Mouse (Mus musculus): ENCODE data around the gene Slc39a2.
"Not testable (repeated sequence)": the region's sequence is repeated elsewhere in the genome, so short reads cannot be mapped to it uniquely, and the experiment has no call there.

The Slc39a2 gene

DNA sequence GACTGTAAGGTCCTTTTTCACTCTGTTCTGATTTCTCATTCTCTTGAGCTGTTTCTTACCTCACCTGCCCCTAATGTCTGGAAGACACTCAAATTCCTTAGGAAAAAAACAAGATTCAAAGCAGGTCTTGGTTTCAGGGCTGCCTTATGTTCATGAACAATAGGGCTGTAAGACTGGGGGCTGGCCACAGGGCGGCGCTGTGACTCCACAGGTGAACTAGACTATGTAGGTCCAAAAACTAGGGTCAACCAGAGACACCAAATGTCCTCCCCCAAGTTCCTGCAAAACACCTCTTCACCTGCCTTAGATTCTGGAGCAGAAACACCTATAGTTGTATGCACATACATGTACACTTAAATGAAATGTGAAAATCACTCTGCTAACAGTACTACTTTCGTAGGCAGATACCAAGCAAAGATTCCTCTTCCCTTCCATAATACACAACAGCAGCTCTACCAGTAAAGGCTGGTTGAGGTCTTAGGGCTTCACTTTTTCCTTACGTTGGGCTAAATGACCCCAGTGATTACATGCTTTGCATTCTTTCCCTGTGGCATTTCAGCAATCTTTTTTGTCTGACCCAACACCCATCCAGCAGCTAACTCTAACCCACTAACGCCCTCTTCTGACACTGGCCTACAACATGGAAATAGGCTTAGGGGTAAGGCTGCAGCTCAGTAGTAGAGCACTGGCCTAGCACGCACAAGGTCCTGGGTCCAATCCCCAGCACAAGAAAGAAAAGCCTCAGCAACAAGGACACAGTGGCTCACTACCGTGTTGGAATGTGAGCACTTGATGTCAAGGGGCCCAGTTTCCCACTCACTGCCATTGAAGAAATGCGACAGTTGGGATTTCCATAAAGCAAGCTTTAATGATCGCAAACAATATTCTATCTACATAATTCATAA is 10.4 kb downstream of the Slc39a2 start:
- DNase-seq (ENCODE audit: extremely low spot score): peak; percentile 79

DNA sequence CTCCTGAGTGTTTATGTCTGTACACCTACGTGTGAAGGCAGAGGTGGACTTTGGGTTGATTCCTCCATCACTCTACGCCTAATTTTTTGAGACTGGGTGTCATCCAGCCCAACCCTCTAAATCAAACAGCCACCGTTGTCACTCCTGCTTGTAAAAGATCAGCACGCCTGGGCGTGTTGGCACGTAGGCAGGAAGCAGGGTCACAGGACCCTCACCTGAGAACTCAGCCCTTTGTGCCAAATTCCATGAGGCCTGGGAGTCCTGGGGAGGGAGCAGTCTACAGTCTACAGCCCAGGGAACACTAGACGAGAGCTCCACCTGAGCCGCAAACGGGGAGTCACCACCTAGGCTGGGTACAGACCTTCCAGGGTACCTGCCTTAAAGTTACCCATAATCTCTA is 11.1 kb downstream of the Slc39a2 start:
- no peak for DNase-seq (ENCODE audit: extremely low spot score)

DNA sequence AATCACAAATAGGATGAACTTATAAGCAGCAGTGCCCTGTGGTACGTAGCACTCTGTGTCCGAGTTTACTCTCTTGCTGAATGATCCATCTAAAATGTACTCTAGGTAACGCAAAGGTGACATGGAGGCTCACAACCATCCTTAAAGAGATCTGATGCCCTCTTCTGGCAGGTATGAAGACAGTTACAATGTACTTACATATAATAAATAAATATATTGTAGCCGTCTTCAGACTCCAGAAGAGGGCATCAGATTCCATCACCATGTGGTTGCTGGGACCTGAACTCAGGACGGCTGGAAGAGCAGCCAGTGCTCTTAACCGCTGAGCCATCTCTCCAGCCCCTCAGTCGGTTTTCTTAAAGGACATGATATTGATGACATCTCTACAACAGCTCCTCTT is 12.0 kb downstream of the Slc39a2 start:
- no peak for DNase-seq (ENCODE audit: extremely low spot score)

DNA sequence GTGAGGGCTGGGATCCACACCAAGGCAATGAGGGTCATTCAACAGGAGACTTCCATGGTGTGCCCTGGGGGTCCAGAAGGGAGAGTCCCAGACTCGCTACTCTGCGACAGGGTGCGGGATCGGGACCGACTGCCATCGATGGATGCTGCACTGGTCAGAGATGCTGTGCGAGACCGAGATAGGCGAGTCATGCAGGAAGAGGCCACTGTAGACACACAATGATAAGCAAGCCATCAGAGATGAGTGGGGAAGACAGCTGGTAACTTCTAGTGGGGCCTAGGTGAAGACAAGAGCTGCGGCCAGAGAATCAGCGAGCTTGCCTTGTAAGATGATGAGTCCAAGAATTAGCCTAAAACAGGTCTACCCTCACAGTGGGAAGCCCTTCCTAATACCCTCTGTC is 13.4 kb downstream of the Slc39a2 start:
- DNase-seq (ENCODE audit: extremely low spot score): no peak

DNA sequence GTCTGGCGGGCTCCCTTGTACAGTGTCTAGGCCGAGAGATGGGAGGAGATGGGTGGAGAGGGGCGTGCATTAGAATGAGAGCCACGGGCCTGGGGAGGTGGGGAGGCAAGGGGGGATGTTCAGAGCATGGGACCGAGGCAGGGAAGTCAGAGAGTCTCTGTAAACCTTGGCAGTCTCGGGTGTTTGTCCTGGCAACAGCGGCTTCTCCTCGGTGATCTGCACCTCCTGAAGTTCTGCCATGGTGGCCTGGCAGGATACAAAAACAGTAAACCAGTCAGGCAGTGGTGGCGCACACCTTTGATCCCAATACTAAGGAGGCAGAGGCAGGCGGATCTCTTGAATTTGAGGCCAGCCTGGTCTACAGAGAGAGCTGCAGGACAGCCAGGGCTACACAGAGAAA is 18.6 kb downstream of the Slc39a2 start:
- no peak for DNase-seq (ENCODE audit: extremely low spot score)

DNA sequence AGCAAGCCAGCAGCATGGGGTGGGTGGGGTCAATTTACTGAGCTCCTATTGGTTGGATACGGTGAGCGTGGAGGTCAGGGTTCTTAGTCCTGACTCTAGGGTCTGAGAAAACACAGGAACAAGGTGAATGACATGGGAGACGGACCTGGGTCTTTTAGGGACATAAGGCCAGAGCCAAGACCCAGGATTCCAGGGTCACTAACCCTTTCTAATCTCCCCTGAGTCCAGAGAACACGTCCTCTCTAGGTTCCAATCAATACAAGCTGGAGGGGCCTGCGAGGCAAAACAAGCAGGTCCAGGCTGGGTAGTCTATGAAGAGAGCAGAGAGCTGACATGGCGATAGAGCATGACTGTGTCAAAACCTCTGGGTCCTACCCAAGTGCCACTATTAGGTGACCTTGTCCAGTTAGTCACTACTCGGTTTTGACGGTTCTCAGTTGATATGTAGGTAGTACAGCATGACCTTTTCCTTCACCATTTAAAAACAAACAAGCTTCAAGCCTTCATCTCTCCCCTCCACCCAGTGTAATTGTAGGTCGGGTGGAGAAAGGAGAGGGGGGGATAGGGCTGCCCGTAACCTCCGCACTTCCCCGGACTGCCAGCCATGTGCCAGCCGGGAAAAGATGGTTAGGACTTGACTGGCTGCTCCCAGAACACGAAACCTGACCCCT is 19.8 kb downstream of the Slc39a2 start:
- DNase-seq (ENCODE audit: extremely low spot score): no peak

DNA sequence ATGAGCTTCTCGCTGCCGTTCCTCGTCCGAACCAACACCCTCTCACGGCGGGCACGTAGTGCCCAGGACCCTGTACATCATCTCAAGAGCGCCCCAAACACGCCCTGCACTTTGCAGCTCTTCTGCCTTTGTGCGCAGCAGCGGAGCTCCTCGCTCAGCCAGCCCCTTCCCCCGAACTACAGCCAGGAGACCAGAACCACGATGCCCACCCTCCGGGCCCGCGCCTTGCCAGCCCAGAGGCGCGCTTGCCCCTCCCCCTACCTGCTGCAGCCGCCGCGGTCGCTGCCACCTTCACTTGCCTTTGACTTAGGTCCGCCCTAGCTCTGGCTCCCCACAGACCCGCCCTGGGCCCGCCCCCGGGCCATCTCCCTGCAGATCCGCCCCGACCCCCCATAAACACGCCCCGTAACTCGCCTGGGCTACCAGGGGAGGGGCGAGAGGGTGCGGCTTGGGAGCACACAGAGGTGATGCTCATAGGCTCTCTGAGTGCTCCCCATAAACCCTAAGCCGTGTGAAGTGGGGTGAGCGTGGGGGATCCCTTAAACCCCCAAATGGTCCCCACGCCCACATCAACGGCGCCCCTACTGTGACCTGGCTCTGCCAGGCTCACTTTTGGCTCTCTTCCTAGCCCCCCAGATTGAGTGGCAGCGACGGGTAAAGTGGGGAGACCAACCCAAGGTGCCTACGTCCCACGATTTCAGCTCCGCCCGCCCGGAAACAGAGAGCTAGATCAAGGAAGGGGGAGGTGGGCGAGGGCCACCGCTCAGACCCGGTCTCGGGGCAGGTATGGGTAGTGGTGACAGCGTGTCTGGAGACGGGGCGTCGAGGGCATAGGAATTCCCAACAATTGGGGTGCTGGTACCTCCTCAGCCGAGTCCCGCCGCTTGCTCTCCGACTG is 20.6 kb downstream of the Slc39a2 start:
- peak; percentile 52 for DNase-seq (ENCODE audit: extremely low spot score)

DNA sequence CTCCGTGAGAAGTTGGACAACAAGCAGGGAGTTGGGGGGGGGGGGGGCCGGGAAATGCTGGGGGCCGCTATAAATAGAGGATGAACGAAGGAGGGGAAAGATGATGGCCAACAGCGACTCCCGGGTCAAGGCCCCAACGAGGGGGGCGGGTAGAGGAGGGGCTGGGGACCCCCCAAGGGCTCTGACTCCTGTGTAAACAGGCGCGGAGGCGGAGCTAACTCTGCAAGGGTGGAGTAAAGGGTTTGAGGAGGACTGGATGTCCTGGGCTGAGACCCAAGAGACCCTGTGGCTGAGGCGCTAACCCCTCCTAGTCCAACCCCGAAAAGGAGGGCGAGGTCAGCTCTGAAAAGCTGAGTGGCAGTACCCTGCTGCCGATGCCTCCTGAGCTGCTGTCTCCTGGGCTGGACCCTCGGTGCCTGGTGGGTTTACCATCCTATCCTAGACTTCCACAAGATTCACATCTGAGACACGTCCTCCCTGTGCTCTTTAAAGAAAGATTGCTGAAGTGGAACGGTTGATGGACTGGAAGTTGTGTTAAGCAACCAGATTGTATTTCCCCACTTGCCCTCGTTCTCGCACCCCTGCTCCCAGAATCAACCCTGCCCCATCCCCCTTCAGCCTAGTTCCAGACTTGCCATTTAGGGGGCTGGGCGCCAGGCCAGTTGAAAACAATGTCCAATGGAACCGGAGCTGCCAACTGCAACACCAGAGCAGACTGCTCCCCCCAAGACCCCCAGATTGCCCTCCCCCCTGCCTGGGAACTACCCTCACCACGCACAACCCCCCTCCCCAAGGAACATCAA is 21.5 kb downstream of the Slc39a2 start, which contains the start of gene Ndrg2:
TSS of gene Ndrg2 (minus strand) at position 199 of the 803 bp plus-strand sequence.
- peak; percentile 50 for DNase-seq (ENCODE audit: extremely low spot score)

DNA sequence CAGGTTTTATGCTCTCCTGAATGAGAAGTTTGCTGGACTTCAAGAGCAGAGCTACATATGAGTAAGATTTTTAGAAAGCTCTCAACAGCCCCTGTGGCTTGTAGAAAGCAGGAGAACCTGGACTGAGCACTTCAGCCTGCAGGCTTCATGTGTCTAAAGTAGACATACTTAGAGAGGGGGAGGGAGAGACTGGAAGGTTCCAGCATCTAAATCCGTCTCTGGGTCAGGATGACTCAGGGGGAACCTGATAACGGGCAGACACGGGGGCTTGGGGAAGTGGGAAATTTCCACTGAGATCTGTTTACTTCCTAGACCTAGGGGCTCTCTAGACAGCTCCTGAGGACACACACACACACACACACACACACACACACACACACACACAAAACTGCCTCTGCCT is 22.3 kb downstream of the Slc39a2 start:
- DNase-seq (ENCODE audit: extremely low spot score): no peak

DNA sequence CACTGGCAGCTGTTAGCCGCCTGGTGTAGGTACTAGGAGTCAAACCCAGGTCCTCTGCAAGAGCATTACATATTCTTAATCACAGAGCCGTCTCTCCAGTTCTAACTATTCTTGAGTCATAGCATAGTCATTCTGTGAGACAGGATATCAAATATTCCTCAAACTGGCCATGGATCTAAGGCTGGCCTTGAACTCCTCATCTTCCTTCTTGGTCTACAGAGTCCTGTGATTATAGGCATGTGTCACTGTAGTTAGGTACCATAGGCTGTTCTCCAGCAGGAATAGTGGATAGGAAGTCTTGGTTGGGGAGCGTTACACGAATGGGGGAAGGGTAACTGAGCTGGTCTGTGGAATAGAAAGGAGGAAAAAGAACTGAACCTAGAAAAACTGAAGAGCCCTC is 23.9 kb downstream of the Slc39a2 start:
- DNase-seq (ENCODE audit: extremely low spot score): no peak

DNA sequence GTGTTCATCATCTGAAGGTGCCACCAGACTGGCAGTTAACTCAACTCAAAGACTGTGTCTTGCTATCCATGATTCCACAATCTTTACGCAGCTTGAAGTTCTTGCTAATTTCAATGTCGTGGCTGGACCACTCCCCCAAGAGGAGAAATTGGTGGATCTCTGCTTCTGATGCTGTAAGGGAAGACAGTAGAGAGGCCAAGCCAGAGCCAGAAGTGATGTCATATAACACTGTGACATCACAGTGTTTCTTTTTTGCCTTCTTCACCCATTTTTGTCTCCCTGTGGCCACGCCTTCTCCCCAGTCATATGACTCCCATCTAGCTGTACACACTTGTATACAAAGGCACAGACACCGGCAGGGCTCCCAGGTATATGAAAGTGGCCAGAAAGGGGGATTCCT is 25.4 kb downstream of the Slc39a2 start, which contains the start of gene Tppp2:
TSS of gene Tppp2 (plus strand) at position 301 of the 400 bp plus-strand sequence.
- no peak for DNase-seq (ENCODE audit: extremely low spot score)

DNA sequence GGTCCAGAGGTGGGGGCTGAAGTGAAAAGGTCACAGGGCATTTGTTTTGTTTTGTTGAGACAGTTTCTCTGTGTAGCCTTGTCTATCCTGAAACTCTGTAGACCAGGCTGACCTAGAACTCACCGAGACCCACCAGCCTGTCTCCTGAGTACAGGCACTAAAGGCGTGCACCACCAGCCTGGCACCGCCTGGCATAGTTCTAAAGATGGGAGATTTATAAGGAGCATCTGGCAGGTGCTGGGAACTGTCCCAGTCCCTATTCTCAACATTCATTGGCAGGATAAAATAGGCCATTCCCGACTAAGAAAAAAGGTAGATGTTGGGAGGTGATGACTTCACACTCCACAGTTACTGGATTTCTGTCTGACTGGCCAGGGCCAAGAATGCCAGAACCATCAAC is 26.3 kb downstream of the Slc39a2 start:
- DNase-seq (ENCODE audit: extremely low spot score): no peak

DNA sequence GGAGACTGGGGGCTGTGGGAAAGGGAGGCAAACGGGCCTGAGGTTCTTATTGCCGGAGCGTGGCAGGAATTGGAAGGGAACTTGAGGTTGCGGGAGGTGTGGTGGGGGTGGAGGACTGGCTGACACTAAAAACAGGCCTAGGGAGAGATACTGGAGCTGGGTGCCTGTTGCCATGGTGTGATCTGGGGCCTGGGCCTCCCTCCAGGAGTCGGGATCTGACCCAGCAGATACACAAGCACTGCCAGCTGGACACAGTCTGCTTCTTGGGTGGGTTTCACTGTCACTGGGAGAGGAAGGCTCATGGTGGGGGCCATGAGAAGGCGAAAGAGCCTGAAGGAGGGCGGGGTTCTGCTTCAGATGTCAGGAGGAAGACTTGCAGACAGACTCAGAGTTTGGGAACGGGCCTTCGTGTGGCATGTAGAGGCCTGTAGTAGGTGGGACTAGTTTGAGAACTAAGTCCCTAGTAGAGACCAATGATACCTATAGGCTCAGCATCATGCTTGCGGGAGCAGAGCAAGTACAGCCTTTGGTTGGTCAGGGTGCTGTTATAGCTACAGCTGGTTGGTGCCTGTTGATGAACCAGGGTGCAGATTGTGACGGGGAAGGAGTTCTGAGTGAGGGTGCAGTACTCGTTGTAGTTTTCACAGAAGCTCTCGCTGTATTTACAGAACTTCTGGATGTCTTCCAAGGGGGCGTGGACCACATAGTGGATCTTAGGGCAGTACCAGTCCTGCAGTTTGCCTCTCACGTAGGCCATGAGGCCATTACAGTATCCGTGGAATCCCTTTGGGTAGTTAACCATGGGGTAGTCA is 29.3 kb downstream of the Slc39a2 start:
- no peak for DNase-seq (ENCODE audit: extremely low spot score)

DNA sequence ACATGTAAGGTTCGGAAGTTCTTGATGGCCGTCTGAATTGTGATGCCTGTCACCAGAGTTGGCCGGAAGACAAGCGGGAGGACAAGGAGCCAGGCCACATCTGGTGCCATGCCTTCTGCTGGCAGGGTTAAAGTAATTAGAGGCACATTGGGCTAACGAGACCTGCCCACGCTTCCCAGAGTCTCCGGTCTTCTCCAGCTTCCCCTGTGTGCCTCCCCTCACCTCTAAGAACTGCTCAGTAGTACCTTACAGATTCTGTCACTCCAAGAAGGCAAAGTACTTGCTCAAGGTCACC is 29.8 kb downstream of the Slc39a2 start, which contains the start of gene Rnase13:
TSS of gene Rnase13 (minus strand) at position 203 of the 295 bp plus-strand sequence.
- no peak for DNase-seq (ENCODE audit: extremely low spot score)

DNA sequence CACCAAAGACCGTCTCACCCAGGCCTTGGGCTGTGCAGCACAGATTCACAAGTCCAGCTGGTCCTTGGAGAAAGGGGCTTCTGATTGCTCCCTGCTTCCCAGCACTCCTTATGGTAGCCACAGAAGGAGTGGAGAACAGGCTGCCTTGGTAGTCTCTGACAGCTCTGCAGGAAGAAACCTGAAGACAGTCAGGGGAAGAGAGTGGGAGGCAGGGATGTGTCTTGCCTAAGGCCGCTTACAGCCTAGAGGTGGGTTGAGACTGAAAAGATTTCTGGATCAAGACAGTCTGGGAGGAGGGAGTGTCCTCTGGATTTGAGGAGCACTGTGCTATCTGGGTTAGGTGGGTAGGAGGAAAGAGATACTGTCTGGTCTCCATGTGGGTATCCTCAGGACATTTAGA is 30.2 kb downstream of the Slc39a2 start:
- DNase-seq (ENCODE audit: extremely low spot score): no peak

DNA sequence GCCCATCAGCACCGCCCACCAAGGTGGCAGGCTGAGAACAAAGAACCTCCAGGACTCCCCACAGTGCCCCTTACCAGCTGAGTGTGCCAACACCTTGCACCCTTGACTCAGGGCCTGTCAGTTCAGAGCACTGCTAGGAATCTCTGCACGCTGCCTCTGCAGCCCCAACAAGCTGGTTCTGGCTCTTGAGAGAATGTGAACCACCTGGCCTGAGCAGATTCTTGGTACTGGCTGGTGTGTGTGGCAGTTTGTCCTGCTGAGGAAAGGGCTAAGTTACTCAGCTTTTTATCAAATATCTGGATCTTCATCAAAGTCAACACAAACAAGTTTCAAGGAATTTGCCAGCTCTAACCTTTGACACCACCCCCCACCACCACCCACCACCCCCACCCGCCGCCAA is 30.8 kb downstream of the Slc39a2 start:
- no peak for DNase-seq (ENCODE audit: extremely low spot score)

DNA sequence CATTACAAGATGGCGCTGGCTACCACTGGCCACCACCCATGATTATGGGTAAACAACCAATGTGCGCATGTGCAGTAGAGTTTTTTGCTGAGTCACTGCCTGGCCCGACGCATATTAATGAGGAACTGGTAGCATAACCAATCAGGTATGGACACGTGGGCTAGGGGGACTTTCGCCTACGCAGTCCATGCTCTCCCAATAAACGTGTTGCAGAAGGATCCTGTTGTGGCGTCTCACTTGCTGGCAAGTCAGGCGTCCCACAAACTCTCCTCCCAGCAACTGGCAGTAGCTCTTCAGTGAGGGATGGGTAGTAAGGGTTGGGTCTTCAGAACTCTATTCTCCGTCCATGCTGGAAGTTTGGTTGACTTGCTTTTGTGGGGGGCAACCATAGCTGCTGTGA is 34.2 kb downstream of the Slc39a2 start:
- DNase-seq (ENCODE audit: extremely low spot score): not testable (repeated sequence)

DNA sequence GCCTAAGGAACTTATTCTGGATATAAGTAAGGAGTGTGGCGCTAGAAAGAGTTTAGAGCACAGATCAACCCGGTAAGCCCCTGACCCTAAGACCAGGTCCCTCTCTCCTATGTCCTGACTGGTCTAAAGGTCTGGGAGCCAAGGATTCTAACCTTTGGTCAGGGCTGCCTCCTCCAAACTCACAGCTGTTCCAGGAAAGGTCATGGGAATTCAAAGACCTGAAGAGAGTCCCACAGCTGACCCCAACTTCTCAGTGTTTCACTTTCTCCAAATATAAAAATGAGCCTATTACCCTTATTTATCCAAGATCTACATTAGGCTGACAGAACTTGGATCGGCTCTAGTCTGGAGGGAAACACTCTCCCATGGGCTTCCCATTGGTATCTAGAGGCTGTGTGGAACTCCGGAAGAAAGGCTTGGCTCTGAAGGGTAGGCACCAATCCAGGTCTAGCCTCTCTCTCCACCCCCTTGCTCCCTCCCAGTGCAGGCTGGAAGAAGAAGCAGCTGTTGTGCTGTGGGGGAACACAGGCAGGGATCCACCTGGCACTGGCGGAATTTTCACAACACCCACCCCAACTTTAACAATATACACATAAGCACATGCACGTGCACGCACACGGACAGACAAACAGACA is 36.7 kb downstream of the Slc39a2 start:
- no peak for DNase-seq (ENCODE audit: extremely low spot score)

DNA sequence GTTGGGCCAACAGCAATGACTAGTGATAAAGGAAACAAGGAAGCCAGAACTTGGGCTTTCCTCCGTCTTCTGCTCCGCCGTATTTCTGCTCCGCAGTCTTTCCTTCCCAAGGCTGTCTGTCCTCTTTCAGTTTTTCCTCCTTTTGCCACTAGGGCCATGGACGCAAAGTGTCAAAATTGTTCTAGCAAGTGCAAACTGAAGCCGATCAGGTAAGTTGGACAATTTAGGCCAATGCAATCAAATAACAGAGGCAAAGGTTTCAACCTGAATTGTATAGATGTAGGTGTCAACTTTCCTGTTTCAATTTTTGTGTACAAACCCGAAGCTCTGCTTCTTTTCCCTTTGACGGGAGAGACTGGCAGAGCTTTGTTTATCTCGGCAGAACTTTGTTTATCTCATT is 37.3 kb downstream of the Slc39a2 start:
- DNase-seq (ENCODE audit: extremely low spot score): no peak

DNA sequence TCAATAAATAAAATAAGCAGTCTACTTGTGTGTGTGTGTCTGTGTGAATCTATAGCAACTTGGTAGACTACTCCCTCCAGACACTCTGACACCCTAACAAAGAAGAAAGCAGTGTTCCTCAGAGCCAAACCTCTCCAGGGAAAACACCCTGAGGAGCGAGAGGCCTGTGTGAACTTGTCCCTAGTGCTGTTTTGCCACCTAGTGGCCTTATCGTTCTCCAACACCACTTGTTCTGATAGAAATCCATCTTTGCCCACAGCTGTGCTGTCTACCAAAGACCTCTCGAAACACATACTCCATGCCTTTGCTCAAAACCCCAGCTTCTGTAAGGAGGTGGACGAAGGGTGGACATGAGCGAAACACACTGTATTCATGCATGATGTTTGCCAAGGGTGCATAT is 38.1 kb downstream of the Slc39a2 start:
- DNase-seq (ENCODE audit: extremely low spot score): peak; percentile 59
